Mouse (Mus musculus): ENCODE results near the gene Shisal2b. TPM values are rescaled to one million over a fixed set of nuclear protein-coding genes. Genes with fewer than 3 reads are reported as not detected.

Shisal2b gene
- not detected for polyA plus RNA-seq (2014; fragmentation: Illumina TruSeq; extraction: RNeasy Lipid Tissue Mini Kit (QIAGEN cat#74804); ENCODE audit: low read depth, low replicate concordance)

GRCm38 (mm10) chr13:104863127-104863979 lies at the start of gene Shisal2b:
Shisal2b (minus strand) TSS chr13:104863893.

GRCm38 (mm10) chr13:104816635-104817571 lies 46.8 kb downstream of the Shisal2b start, which contains the start of gene Cwc27:
Cwc27 (minus strand) TSS chr13:104817142.

Other genes starting within 250 kb of the Shisal2b start
- gene Srek1ip1, start 71.4 kb downstream of the Shisal2b start, polyA plus RNA-seq (2014; fragmentation: Illumina TruSeq; extraction: RNeasy Lipid Tissue Mini Kit (QIAGEN cat#74804); ENCODE audit: low read depth, low replicate concordance): 75.6 TPM
- 32.8 TPM for gene Cwc27, start 46.8 kb downstream of the Shisal2b start, polyA plus RNA-seq (2014; fragmentation: Illumina TruSeq; extraction: RNeasy Lipid Tissue Mini Kit (QIAGEN cat#74804); ENCODE audit: low read depth, low replicate concordance)
- gene Rgs7bp, start 191.0 kb upstream of the Shisal2b start, polyA plus RNA-seq (2014; fragmentation: Illumina TruSeq; extraction: RNeasy Lipid Tissue Mini Kit (QIAGEN cat#74804); ENCODE audit: low read depth, low replicate concordance): 4.8 TPM
- not detected for gene 4933425L06Rik, start 218.2 kb upstream of the Shisal2b start, polyA plus RNA-seq (2014; fragmentation: Illumina TruSeq; extraction: RNeasy Lipid Tissue Mini Kit (QIAGEN cat#74804); ENCODE audit: low read depth, low replicate concordance)